Mouse (Mus musculus) lung, adult 18-20 months (tissue): ENCODE data around the gene Gatm.
A peak's percentile ranks its signal among the peaks of the same experiment; 100 is the strongest.

Source experiments
- DNase-seq, 2 experiments: peaks; one replicate each; pipeline ENCODE4 v3.0.0; 2022; ENCODE audit warnings: mixed read lengths in 2 of 2

The Gatm gene

GRCm38 (mm10) chr2:122610746-122611653, at the start of gene Gatm:
Gene Gatm (minus strand): TSS chr2:122611303.
- DNase-seq, result peak; percentile 52 to 61

- no peak for DNase-seq
Measured at GRCm38 (mm10) chr2:122659825-122660224, 48.7 kb upstream of the Gatm start.

- DNase-seq, result no peak
Measured at GRCm38 (mm10) chr2:122657707-122658524, 46.8 kb upstream of the Gatm start.

- DNase-seq, result no peak
Measured at GRCm38 (mm10) chr2:122656767-122657166, 45.7 kb upstream of the Gatm start.

- no peak for DNase-seq
Measured at GRCm38 (mm10) chr2:122656052-122656451, 44.9 kb upstream of the Gatm start.

DNA sequence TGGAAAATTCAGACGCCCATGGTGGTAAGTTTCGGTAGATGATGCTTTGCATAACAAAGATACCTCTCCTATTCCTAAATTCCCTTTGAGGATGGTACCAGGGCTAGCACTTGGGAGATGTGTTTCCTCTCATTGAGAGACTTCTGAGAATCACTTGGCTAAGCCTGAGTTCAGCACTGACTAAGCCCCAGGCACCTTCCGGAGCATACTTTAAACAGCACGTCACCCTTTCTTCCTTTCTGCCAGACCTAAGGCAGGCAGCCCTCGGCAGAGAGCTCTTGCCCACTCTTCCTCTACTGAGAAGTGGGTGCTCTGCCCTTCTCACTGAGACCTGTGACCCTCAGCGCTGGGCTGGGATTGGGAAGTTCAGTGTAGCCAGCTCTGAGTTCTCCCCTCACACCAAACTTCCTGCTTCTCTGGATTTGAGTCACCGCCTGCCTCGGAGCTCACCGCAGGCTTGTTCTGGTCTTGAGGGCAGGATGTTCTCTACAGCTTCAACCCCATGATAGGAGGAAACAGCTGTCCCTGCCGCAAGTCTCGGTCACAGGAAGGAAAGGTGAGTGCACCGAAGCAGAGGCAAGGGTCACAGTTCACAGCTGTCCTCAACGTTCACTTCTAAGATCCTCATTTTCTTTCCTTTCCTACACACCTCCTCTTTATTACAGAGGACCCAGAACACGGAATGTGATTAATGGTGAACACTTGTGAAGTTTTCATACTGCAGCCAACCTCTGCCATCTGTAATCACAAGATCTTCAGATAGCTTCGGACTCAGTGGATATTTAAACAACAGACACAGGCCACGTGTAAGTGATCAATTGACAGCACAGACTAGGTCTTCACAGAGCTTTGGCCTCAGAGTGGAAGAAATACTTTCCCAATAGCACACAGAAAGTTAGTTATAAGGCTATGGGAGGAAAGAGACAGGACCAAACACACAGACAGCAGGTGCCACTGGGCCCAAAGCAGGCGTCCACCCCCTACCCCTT, 41.3 kb upstream of the Gatm start:
- peak; percentile 35 to 52 for DNase-seq

DNA sequence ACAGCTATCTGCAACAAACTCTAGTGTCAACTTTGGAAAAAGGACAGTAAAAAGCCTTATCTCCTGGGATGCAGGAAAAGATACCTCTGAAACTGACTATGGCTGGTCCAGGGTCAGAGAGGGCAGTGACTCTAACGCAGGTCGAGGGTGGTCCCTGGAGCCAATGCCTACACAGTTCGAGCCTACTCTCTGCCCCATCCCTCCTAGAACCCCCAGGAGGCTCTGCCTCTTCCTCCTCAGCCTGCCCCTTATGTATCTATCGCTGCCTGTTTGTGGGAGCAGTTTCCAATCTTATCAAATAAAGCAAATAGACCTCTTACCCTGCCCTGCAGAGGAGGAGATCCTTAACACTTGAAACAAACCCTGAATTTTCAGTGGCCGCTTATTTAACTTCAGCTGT, 27.6 kb upstream of the Gatm start:
- DNase-seq, result no peak

GRCm38 (mm10) chr2:122638029-122638428, 26.9 kb upstream of the Gatm start:
- no peak for DNase-seq

DNA sequence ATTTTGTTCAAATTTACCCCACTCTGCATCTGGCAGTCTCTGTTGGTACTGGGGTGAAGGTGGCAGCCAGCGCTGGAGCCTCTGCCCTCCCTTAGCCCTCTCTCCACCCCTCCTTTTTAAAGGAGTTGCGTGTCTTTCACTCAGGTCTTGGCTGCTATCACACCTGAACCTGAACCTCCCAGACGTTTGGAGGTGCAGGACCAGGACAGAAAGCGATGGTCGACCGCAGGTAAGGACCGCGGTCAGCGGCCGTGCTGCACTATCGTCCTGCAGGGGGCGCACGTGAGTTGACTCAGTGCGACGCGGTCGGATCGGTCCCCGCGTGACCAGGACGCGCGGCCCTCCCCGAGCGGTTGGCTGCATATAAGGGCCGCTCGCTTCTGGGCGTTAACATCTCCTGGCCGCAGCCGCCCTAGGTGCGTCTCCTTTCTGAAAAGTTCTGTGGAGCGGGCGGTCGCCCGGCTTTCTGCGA, 26.5 kb upstream of the Gatm start:
- peak; percentile 64 to 72 for DNase-seq

DNA sequence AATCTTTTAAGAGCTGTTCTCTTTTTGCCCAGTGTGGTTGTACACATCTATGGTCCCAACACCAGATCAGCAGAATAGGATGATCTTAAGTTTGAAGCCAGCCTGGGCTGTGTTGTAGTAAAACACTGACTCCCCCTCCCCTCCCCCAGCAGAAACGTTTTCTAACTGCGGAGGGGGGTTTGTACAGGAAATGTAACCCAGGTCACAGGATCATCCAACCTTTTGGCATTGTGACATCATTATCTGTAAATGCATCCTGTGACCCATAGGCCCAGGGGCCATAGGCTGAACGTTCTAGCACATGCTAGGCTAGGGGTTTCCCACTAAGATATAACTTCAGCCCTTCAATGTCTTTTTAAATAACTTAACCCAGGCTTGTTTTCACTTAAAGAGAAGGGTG, 25.6 kb upstream of the Gatm start, which contains the start of gene AA467197:
Gene AA467197 (plus strand): TSS at position 301 of the 400 bp plus-strand sequence.
- DNase-seq, result no peak

DNA sequence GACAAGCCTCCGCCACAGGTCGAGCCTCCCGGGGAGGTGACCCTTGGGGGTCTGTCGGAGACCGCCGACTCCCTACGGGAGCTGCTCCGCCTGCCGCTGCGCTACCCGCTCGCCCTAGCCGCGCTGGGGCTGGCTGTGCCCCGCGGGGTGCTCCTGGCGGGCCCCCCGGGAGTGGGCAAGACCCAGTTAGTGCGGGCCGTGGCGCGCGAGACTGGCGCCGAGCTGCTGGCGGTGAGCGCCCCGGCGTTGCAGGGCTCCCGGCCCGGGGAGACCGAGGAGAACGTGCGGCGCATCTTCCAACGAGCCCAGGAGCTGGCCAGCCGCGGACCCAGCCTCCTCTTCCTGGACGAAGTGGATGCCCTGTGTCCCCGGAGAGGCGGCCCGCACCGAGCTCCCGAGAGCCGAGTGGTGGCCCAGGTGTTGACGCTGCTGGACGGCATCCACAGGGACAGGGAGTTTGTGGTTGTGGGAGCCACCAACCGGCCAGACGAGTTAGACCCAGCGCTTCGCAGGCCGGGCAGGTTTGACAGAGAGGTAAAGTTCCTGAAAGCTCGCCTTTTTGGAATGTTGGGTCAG, 20.2 kb upstream of the Gatm start:
- peak; percentile 65 to 72 for DNase-seq

- peak; percentile 88 to 91 for DNase-seq
Measured at GRCm38 (mm10) chr2:122630465-122631225, 19.5 kb upstream of the Gatm start.

- no peak for DNase-seq
Measured at GRCm38 (mm10) chr2:122629871-122630270, 18.8 kb upstream of the Gatm start.

GRCm38 (mm10) chr2:122628976-122629375, 17.9 kb upstream of the Gatm start:
- DNase-seq, result peak; percentile 78 to 86

DNA sequence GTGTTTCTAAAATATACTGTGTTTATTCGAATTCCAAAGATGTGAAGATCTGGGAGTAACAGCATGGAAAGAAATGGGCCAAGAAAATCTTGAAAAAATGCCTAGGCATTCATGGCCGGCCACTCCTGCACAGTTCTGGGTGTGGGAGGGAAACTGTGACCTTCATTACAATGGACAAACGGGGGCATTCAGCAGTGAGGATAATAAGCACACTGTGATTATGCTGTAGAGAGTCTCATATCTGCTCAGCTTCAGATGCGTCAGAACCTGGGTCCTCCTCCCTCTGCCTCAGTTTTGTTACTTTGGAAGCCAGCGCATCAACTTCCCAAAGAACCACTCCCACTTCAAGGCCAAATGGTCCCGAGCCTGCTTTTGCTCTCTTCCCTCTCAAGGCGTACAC, 14.8 kb upstream of the Gatm start:
- no peak for DNase-seq

GRCm38 (mm10) chr2:122621337-122622110, 10.4 kb upstream of the Gatm start:
- no peak for DNase-seq

DNA sequence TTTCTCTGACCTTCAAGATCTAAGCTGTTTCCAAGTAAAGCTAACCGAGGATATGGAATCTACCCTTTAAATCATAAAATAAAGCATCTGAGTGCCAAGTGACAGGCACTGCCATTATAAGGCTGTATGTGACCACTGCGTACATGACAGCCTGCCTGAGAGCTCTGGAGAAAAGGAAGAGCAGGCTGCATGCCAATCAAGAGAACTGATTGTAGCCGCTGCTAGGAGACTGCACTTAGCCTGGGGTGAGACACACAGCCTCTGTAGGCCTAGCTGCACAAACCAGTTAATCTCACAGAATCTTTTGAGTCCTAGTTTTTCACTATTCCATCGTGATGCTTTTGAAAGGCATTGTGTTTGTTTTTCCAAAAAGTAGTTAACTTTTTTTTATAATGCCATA, 7.6 kb upstream of the Gatm start:
- DNase-seq, result no peak

DNA sequence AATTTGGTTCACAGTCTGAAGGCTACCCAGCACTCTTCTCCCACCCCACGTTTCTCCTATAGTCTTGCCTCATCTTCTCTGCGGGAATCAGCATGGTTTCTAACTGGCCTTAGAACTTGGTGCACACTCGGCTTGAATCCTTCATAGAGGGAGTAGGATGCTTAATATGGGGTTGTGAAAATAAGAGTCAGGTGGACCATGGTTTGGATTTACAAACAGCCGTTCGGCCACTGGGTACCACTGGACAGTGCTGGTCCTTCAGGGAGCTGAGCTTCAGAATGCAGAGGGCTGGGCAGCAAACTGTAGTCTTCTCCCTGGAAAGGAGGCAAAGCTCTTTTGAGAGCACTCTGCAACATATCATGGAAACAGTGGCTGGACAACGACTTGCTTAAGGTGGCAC, 6.7 kb upstream of the Gatm start:
- no peak for DNase-seq

DNA sequence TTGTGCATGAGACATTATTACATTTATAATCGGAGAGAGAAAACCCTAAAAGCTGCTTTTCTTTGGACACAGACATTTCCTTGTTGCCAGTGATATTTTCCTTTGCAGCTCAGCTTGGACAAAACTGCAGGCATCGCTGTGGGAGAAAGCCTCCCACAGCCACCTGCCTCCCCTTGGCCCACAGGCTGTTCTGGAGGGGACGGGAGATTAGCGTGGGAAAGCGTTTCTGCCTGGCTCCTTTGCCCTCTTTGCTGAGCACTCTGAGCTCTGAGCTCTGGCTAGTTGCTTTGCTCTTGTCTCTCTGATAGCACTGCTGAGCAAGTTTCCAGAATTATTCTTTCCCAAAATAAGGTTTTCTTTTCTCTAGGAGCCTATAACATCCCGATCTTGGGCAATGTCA, 5.1 kb upstream of the Gatm start:
- no peak for DNase-seq

DNA sequence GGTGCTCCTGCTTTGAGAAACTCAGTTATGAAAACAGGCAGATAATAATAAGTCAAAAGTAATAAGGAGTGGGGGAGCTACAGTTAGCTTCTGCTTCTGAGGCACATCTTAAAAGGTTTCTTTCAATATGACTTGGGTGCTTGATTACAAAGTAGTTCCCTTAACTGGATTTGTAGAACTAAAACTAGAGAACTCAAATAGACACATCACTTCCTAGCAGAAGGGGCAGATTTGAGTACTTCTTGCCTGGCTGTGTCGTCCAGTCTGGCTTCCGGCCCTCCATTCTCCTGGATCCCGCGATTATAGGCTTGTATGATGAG, 511 bp upstream of the Gatm start:
- DNase-seq, result no peak

GRCm38 (mm10) chr2:122608820-122609219, 2.3 kb downstream of the Gatm start:
- DNase-seq, result no peak
